In the genomic region with DNA sequence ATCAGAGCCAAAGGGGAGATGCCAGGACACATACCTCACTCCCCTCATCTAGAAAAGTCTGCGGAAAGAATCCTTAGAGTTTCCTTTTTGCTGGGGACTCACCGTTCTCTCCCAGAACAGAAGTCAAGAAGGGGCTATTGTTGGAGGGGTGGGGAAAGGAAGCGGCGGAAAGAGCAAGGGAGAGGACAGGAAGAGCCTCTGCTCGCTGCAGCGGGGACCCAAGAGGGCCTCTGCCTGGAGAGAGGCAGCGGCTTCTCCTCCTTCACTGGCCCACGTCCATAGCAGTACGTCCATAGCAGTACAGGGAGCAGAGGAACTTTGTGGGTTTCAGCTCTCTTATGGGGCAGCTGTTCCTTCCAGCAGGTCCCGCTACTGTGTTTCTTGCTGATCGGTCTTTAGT, we compare ENCODE assay signal across 11 mouse cellular contexts. TPM values are rescaled to one million over a fixed set of nuclear protein-coding genes. Genes with fewer than 3 reads are reported as not detected.
DNase-seq lines count a peak whose midpoint lies in the region; ATAC-seq lines count a peak whose summit lies in the region.
"Had no signal": no experiment of that assay in that cellular context is flagged by ENCODE, and none has a peak within 500 bp of the region (broad histone marks: within the 10 kb centered on the region; RNA-seq: fewer than 3 reads in every experiment).

No protein-coding gene starts in this region.

- H3K27ac ChIP-seq in intestine, embryonic 16.5 days (ENCODE audit: low read length): 0 out of 2 replicates have a peak overlapping the region, but pooled peaks have one; percentile 23
- no peak overlapping the region for H3K27ac ChIP-seq in intestine, embryonic 15.5 days
- H3K27ac ChIP-seq in kidney, embryonic 16.5 days (ENCODE audit: low read length): peak overlapping the region; percentile 57; the same call in 1 of the 2 replicates

- ATAC-seq in intestine, embryonic 16.5 days: no peak
- ATAC-seq in intestine, embryonic 15.5 days: no peak
- peak; percentile 54; the same call in 1 of the 2 replicates for ATAC-seq in kidney, embryonic 16.5 days (ENCODE audit: low FRiP score, low TSS enrichment)
- ATAC-seq: forebrain, embryonic 16.5 days had no signal

- H3K27me3 ChIP-seq in intestine, embryonic 16.5 days (replicated peaks; ENCODE audit: control insufficient read depth, insufficient read depth, low read length): no peaks in the 10 kb centered on the region
- H3K27me3 ChIP-seq in intestine, embryonic 15.5 days (replicated peaks): no peaks in the 10 kb centered on the region
- H3K27me3 ChIP-seq in kidney, embryonic 16.5 days (ENCODE audit: insufficient read depth, low read length): no peaks in the 10 kb centered on the region

- H3K4me1 ChIP-seq in intestine, embryonic 16.5 days (ENCODE audit: control insufficient read depth, insufficient read depth, low read length): no peaks in the 10 kb centered on the region
- no peaks in the 10 kb centered on the region for H3K4me1 ChIP-seq in intestine, embryonic 15.5 days (replicated peaks)
- H3K4me1 ChIP-seq in kidney, embryonic 16.5 days (ENCODE audit: insufficient read depth, low read length): peaks cover 17% of the 10 kb centered on the region

- no peak overlapping the region for H3K4me3 ChIP-seq in intestine, embryonic 16.5 days (ENCODE audit: low read length)
- no peak overlapping the region for H3K4me3 ChIP-seq in intestine, embryonic 15.5 days (replicated peaks)
- H3K4me3 ChIP-seq in kidney, embryonic 16.5 days (ENCODE audit: low read length): no peak overlapping the region
- H3K4me3 ChIP-seq: myocyte had no signal

- no peaks in the 10 kb centered on the region for H3K9me3 ChIP-seq in intestine, embryonic 16.5 days (ENCODE audit: control insufficient read depth, low read length)
- no peaks in the 10 kb centered on the region for H3K9me3 ChIP-seq in intestine, embryonic 15.5 days
- no peaks in the 10 kb centered on the region for H3K9me3 ChIP-seq in kidney, embryonic 16.5 days (ENCODE audit: low read length)

- H3K9ac ChIP-seq in intestine, embryonic 16.5 days (ENCODE audit: low read depth, low read length): peak overlapping the region; percentile 29; the same call in 1 of the 2 replicates
- no peak overlapping the region for H3K9ac ChIP-seq in intestine, embryonic 15.5 days
- no peak overlapping the region for H3K9ac ChIP-seq in kidney, embryonic 16.5 days (replicated peaks; ENCODE audit: low read length)

- no peak overlapping the region for H3K4me2 ChIP-seq in intestine, embryonic 16.5 days (ENCODE audit: low read depth, low read length)
- H3K4me2 ChIP-seq in intestine, embryonic 15.5 days (replicated peaks): no peak overlapping the region
- H3K4me2 ChIP-seq in kidney, embryonic 16.5 days (replicated peaks; ENCODE audit: low read depth, low read length): peak overlapping the region; percentile 10; the same call in 1 of the 2 replicates

- DNase-seq in heart, adult 8-10 months (ENCODE audit: low spot score): peak; percentile 74
- peak; percentile 39 to 61 for DNase-seq in lung, postnatal 4 days
- DNase-seq in urinary bladder, postnatal 14 days (ENCODE audit: low spot score): no peak
- DNase-seq in layer of hippocampus, adult 8-10 months (ENCODE audit: low spot score in 2 of 2): no peak
- no peak for DNase-seq in cerebellum, adult 9-11 months
- DNase-seq: cerebellum, postnatal 10 days had no signal

- 61% methylated on average over 11 of the region's 11 CpGs for WGBS in intestine, embryonic 16.5 days
- 70% methylated on average over 11 of the region's 11 CpGs for WGBS in intestine, embryonic 15.5 days
- WGBS in kidney, embryonic 16.5 days: 59% methylated on average over 11 of the region's 11 CpGs

- H3K36me3 ChIP-seq in intestine, embryonic 16.5 days (ENCODE audit: control insufficient read depth, insufficient read depth, low read length): no peaks in the 10 kb centered on the region
- H3K36me3 ChIP-seq in intestine, embryonic 15.5 days: no peaks in the 10 kb centered on the region
- no peaks in the 10 kb centered on the region for H3K36me3 ChIP-seq in kidney, embryonic 16.5 days (ENCODE audit: insufficient read depth, low read length)

RNA-seq across cellular contexts. Expression of a gene that starts 5.8 kb away (rescaled TPM):
- 0.50 and 0.53 TPM in 2 replicates for polyA plus RNA-seq in intestine, embryonic 16.5 days (2015; fragmentation: Nextera tagmentation; extraction: Ambion mirVana)
- polyA plus RNA-seq in intestine, embryonic 15.5 days (2015; fragmentation: Nextera tagmentation; extraction: Ambion mirVana): 0.48 and 0.49 TPM in 2 replicates
- total RNA-seq in heart, adult 8-10 months (2022): 10 to 100 TPM in 2 of 4 experiments, 1 to 10 TPM in 2; 7.9 to 12.2 (median 9.7) TPM
- polyA plus RNA-seq in kidney, embryonic 16.5 days (2015; fragmentation: Nextera tagmentation; extraction: Ambion mirVana): 0.96 and 1.1 TPM in 2 replicates
- total RNA-seq in layer of hippocampus, adult 8-10 months (2022): 1 to 10 TPM; 3.7 to 4.9 (median 3.9) TPM

Comparison
In these comparisons a context has a peak if more than half of its experiments do, and no peak if none do; other contexts are left out.
1. DNase-seq: peak in heart, adult 8-10 months (single experiment) and lung, postnatal 4 days (2 of 2); none in urinary bladder, postnatal 14 days (single experiment), layer of hippocampus, adult 8-10 months (0 of 2) and cerebellum, adult 9-11 months (single experiment).